In genomic region chr12:5242551-5243330, GRCm38 (mm10) we compare ENCODE assay signal across 22 mouse cellular contexts.
A peak's percentile ranks its signal among the peaks of the same experiment; 100 is the strongest.
DNase-seq lines count a peak whose midpoint lies in the region; TF ChIP-seq lines count a peak whose summit lies in the region.
"Had no signal": no experiment of that assay in that cellular context is flagged by ENCODE, and none has a peak within 500 bp of the region (broad histone marks: within the 10 kb centered on the region; RNA-seq: fewer than 3 reads in every experiment).

No protein-coding gene starts in this region.

- H3K4me3 ChIP-seq in gastrocnemius, adult 2 months, result no peak overlapping the region
- no peak overlapping the region for H3K4me3 ChIP-seq in layer of hippocampus, adult 2 months
- H3K4me3 ChIP-seq: embryonic facial prominence, embryonic 13.5 days; erythroblast, embryonic 14.5 days; heart, adult 2 months; heart, embryonic 15.5 days; kidney, embryonic 15.5 days; limb, embryonic 15.5 days had no signal

- no peak for TF ChIP-seq CTCF in gastrocnemius, adult 2 months (IDR thresholded peaks at IDR 0.05)
- no peak for TF ChIP-seq CTCF in layer of hippocampus, adult 2 months (conservative IDR thresholded peaks at IDR 0.05)

- peak overlapping the region; percentile 95 for H3K27ac ChIP-seq in gastrocnemius, adult 2 months
- peak overlapping the region; percentile 78 for H3K27ac ChIP-seq in layer of hippocampus, adult 2 months
- H3K27ac ChIP-seq: embryonic facial prominence, embryonic 13.5 days; heart, adult 2 months; heart, embryonic 15.5 days; kidney, embryonic 15.5 days; limb, embryonic 15.5 days; liver, embryonic 14.5 days had no signal

- peak; percentile 51 for DNase-seq in adrenal gland, postnatal 10 days
- no peak for DNase-seq in adrenal gland, postnatal 4 days (ENCODE audit: low spot score in 2 of 2)
- peak; percentile 48 for DNase-seq in gastrocnemius, adult 2 months
- DNase-seq in gastrocnemius, postnatal 14 days, result no peak
- no peak for DNase-seq in layer of hippocampus, adult 2 months (ENCODE audit: low spot score in 2 of 2)
- DNase-seq in layer of hippocampus, adult 9-11 months, result no peak
- peak; percentile 74 for DNase-seq in fibroblast of lung, adult 2 months (ENCODE audit: low read depth)
- DNase-seq: cerebellum, adult 18-20 months; cerebellum, postnatal 14 days; kidney, adult 11 months; lung, embryonic 14.5 days; lung, postnatal 36 days; midbrain, embryonic 14.5 days; right cerebral cortex, postnatal 14 days; thymus, postnatal 14 days had no signal

- intact Hi-C loops in gastrocnemius, adult 2 months (cut with DNase I), result loop anchor here (10.0 kb wide), 1 partner anchor 92 kb away; no protein-coding TSS in a partner anchor
- intact Hi-C loops in gastrocnemius, postnatal 14 days (cut with DNase I; ENCODE audit: low total_unique reads), result no loop called here

Comparison
In these comparisons a context has a peak if more than half of its experiments do, and no peak if none do; other contexts are left out.
1. DNase-seq: peak in adrenal gland, postnatal 10 days (single experiment), gastrocnemius, adult 2 months (single experiment) and fibroblast of lung, adult 2 months (single experiment); none in adrenal gland, postnatal 4 days (0 of 2), gastrocnemius, postnatal 14 days (single experiment), layer of hippocampus, adult 2 months (0 of 2) and layer of hippocampus, adult 9-11 months (single experiment).